Mouse (Mus musculus) layer of hippocampus, adult 11-12 months (tissue): ENCODE data around the gene Sorbs1.
A peak's percentile ranks its signal among the peaks of the same experiment; 100 is the strongest.

Experiments used
- DNase-seq: peaks from one replicate; pipeline ENCODE4 v3.0.0; 2022; ENCODE audit warnings: low spot score

Gene Sorbs1

DNA sequence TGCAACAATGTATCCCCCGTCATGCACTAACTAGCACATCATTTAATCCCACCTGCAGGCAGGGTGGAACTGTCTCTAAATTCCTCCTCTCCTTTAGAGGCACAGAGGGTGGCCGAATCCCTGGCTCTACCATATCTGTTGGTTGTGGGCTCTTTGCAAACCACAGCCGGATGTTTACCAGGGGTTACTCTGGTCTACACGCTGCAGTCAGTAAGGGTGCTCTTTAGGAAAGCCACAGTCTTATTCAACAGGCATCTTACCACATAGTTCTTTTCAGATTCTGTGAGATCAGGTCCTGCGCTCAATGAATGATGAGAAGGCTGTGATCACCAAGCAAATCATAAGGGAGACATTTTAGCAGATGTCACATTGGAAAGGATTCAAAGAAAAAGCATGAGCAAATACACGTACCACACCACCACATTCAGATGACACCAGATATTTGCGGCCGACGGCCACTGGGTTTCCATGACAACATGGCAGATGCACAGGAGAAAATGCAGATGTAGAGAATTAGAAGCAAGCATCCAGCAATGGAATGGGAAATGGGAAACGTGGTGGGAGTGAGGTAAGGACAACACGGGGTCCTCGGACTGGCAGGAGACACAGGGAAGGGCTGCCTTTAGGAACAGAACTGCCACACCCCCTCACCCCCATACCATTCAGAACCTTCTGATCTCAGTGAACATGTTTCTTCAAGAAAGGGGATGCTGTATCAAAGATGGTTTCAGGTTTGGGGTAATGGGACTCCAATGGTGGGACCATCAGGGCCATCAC lies 213.4 kb downstream of the Sorbs1 start:
- peak; percentile 60 for DNase-seq

DNA sequence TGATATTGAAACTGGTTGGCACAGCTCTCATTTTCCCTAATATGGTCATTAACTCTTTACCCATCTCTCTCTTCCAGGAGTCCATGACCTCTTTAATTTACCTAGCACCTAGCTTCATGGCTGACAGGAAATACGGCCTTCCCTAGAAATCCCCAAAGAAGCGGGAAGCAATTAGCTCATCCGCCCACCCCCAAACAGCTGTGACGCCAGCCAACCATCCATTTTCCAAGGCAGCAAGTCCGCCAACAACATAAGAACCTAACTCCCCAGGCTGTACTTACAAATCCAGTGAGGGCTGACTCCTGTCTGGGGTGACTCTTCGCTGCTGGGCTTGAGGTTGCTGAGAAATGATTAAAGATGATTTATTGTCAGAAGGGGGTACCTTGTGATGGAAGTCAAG lies 214.4 kb downstream of the Sorbs1 start:
- DNase-seq, result no peak

DNA sequence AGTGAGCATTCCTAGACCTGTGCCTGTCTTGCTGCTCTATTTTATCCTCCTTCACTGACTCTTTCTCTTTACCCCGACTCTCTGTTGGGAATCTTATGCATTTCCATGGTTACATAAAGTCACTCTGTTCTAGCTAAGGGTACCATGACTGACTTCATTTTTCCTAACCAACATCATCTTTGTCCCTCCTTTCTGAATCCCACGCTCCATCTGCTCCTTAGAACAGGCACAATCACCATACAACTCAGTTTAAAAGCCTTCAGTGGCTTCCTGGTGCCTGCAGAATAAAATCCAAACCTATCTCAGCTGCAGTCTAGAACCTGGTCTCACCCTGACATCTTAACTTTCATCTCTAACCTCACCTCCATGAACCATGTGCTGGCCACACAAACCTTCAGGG lies 215.0 kb downstream of the Sorbs1 start:
- peak; percentile 67 for DNase-seq

DNA sequence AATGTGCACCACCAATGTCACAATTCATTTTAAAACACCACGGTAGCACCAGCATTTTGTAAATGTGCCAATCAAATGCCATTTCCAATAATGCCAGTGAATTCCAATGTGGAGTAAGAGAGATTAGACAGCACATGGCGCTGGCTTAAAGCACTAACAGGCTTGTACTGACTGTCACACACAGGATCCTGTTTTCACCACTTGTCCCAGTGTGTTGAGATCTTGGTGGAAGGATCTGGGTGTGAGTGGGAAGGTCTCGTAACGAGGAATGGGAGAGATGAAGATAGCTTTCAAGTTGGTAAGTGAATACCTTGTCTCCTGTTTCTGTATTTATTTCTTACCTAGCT lies 215.8 kb downstream of the Sorbs1 start:
- DNase-seq, result no peak

DNA sequence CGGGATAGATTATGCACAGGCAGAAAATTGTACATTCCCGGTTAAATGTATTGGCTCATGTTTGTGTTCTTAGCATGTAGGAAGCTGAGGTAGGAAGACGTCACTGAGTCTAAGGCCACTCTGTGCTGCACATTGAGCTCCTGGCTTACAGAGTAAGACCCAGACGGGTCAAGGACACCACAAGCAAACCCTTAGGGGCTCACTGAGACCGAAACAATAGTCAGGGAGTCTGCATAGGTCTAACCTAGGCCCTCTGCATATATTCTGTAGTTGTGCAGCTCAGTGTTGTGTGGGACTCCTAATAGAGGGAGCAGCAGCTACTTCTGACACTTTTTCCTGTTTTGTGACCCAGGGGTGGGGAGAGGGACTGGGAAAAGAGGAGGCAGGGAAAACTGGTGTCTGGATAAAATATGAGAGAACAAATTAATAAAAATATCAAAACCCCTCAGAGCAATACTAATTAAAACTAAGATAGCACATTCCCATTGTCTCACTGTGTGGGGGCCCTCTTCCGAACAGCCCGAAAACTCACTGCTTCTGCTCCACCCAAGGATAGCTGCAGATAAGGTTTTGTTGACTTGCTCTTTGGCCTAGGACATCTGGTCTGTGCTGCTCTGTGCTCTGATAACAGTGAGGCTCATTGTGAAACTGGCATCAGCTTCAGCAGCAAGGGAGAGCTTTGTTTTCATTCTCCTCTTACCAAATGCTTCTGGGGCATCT lies 216.3 kb downstream of the Sorbs1 start:
- no peak for DNase-seq

DNA sequence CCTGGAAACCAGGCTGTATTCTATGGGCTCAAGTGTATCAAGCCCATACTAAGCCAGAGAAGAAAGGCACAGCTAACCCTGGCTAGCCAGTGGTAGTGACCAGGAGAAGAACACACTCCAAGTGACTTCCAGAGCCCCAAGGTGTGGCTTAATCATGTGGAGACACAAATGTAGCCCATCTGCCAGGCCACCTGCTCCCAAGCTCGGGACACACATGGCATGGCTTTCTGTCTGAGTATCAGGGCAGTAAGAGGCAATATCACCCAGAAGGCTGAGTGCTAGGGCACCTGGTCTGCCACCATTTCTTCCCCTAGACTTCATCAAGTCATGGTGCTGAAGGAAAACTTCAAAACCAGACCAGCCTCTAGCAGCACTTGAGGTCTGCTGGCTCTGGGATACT lies 219.3 kb downstream of the Sorbs1 start:
- no peak for DNase-seq

DNA sequence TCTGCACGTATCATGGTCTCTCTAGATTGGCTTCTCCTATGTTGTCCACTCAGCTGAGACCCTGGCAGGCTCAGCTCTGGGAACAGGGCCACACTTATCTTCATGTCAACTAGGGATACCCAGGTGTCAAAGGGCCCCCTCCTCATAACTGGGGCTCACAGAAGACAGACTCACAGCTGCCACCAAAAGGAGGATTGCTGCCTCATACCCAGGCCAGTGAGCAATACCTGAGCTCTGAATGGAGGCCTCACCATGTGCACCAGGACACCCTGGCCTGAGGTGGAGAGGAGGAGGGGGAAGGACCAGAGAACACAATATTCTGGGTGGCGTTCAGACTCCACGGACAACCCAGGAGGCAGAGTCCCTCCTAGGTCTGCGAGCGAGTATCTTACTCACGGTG lies 219.8 kb downstream of the Sorbs1 start:
- DNase-seq, result no peak

DNA sequence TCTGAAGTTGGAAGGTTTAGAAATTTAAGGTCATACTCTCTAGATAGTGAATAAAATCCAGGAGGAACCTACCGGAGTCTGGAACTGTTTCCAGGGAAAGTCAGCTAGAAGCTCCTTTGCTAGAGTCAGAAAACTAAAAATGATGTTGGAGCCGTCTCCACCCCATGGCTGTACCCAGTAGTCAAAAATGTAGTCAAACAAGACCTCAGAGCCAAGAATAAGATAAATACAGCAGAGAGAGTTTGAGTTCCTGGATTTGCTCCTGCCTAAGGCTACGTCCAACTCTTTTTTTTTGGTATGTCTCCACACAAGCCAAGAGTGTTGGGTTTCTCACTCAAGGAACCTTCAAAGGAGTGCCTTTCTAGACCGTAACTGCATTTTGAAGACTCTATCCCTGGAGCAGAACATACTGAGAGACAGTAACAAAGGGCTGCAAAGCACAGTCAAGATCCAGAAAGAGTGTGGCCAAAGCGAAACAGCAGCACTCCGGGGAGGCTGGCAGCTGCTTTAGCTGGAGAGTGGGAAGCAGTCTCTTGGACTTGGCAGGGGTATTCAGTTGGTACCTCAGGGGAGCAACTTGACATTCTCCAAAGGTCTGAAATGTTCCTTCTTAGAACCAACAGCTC lies 223.4 kb downstream of the Sorbs1 start:
- DNase-seq, result no peak

DNA sequence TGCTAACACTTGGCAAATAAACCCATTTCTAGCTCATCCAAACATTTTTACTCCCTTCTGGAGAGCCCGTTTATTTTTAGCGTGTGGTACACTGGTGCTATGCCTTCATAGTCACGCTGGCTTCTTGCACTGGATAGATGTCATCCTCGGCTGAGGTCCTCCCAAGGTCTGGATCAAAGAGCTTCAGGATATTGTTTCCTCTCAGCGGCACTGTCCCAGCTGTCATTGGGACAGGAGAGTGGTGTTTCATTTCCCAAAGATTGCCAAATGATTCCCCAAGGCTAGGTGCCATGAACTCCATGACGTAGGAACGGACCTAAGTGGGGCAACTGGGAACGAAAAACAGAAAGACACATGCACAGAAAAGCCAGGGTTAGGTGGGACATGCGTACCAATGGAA lies 225.2 kb downstream of the Sorbs1 start:
- DNase-seq, result no peak

DNA sequence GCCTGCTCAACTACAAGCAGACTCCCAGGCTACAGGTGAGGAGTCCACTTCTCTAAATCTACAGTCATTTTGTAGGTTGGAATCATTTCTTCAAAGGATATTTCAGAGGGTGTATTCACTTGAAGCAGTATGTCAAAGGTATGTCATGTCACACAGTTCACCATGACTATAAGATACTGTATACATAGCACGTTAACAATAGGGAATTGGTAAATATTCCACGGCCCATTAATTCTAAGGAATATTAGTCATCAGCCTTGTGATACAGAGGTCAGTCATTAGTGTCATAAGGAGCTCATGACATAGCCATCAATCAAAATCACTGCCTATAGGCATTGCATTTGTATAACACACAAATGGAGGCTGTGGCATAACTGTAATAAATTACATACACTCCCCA lies 228.9 kb downstream of the Sorbs1 start:
- DNase-seq, result no peak

DNA sequence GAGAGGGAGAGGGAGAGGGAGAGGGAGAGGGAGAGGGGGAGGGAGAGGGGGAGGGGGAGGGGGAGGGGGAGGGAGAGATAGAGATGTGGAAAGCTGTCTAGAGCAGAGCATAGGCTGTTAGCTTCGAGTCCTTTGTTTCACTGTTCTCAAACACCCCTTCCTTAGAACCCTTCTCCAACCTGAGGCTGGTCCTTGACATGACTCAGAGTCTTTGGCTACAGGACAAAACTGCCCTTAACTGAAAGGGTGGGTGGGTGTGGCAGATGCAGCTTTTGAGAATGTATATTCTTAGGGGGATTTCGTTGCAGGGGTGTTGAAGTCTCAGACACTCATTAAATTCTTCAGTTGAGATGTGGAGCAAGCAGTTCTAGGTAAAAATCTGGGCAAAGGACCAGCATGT lies 230.2 kb downstream of the Sorbs1 start:
- no peak for DNase-seq

DNA sequence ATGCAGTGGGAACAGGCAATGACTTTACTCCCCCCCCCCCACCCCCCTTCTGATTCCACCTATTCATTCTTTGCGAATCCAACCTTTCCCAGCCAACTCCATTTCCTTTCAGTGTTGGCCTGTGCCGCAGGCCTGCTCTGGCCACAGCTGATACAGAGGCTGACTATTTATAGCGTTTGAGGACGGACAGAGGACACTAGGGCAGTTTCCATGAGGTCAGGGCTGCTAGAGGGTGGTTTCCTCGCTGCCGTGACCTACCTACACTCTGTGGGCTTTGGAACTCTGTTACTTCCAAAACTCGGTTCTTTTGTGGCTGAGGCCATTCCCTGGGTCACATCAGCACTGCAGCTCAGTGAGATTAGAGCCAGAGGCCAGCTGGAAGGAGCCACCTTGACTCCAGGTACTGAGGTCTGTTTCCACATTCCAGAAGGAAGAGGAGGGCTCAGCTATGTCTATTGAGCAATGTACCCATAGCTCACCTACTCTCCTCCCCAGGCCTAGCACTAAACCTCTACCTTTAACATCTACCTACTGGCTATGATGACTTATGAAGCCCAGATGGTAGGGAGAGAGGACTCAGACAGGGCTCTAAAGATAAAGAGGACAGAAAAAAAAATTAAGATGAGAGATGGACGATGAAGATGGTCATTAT lies 235.1 kb downstream of the Sorbs1 start:
- DNase-seq, result no peak

DNA sequence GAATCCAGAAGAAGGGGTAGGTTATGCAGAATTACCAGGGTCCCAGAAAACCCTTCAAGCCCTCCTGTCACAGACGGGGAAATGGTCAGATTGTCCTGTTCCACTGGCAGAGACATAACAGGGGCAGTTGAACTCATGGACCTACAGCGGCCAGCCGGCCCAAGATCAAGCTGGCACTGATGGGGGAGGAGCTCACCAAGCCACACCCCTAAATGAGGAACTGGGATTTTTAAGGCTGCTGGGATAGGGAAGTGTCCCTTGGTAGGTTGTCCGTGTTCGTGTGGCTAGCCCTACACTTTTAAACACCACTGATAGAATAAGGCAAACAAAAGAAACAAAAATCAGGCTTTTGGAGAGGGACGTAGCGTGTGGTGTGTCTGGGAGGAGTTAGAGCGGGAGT lies 236.1 kb downstream of the Sorbs1 start:
- no peak for DNase-seq

DNA sequence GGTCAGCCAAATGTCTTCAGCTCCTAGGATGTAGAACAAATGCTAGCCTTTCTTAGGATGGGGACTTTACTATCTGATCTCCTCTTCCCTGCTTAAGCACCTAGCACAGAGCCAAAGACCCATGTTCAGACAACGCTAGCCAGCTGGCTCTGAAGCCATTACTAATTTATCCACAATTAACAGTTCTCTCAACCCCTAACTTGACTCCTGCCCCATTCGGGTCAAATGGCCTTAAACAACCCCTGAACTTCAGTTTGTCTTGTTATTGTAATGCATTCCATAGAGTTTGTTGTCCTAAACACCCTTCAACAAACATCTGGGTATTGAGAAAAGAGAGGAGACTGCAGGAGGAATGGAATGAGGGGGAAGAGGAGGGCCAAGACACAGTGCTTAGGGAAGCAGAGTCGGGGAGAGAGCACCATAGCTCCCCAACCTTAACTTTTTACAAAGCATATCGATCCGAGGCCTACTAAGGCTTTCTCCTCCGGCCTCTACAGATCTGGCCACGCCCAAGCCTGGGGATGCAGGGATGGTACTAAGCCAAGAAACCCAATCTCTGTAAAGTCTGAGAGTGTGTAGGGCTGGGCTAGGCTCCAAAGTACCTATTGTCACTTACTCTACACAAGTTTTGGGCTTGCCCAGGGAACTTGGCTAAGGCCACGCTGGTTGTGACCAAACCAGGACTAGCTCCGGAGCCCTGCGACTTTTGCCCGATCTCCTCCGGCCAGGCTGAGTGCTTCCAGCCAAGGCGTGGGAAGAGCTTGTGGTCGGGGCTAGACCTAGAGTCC lies 238.0 kb downstream of the Sorbs1 start:
- no peak for DNase-seq

DNA sequence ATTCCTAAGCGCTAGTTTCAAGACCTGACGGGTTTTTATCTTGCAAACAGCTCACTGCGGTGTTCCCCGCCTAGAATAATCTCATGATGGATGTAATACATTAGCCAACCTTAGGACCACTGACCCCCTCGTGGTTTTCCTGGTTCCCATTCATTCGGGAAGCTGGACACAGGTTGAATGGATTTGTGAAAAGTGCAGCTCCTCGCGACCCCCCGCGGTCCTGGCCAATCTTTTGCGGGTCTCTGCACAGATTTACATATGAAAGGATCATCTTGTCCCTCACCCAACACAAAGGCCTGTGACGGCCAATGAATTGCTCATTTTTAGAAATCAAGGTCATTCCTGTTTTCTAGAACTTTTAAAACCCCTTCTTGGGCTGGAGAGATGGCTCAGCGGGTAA lies 240.9 kb downstream of the Sorbs1 start:
- DNase-seq, result no peak

DNA sequence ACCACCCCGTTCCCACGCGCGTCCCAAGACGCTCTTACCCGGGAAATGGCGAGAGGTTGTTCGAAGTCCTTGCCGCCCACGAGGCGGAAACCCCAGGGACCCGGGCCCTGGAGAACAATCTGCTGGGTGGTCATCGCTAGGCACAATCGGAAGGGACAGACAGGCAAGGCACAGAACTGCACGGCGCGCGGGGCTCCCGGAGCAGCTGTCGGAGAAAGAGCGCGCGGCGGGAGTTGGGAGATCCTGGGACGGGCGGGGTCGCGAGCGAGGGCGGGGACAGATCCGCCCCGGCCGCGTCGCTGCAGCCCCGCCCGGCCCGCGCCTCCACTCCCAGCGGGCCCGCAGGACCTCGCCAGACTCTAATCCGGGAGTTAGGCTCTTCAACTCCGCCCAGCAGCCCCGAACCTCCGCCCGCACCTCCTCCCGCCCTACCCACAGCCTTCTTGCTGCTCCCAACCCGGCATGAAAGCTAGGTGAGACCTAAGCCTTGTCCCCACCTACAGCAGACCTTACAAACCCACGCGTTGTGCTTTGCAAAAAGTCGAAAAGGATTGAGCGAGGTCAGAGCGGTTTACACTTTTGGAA lies 242.2 kb downstream of the Sorbs1 start, which contains the start of gene Pdlim1:
Gene Pdlim1 (minus strand): TSS at position 535 of the 585 bp plus-strand sequence.
- peak; percentile 27 for DNase-seq

DNA sequence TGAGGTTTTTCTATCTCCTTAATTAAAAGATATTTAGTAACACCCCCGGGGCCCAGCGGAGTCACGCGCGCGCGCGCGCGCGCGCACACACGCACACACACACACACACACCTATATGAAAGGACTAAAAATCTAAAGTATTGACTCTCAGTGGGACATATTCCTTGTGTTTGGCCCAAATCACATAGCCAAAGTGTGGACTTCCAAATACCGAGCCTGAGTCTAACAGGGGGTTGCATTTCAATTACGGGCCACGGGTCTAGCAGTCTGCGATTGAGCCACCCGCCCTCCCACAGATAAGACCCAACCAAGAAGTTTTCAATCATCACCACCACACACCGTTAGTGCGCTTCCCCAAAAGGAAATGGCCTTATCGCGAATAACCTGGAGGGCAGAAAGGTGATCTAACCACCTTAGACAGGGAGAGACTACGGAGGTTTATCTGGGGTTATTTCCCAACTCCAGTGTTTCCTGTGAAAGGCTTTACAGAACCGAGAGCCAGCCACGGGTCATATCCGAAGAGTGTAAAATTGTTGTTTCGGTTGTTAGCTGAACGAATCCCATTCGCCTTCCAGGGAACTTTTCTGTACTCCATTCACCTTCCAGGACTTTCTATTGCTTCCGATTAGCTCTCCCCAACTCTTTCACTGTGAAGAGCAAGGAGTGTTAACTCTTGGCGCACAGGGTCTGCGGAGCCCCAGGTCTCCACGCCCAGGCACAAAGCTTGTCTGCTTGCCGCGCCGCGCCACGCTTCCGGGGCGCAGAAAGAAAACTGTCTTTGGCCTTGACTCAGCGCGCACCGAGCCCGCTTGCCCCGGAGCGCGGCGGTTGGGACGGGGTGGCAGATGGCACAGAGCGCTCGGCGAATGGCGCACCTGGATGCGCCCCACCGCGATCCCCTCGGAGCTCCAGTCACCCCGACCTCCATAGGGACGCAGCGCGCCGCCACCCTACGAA lies 242.9 kb downstream of the Sorbs1 start:
- DNase-seq, result no peak

DNA sequence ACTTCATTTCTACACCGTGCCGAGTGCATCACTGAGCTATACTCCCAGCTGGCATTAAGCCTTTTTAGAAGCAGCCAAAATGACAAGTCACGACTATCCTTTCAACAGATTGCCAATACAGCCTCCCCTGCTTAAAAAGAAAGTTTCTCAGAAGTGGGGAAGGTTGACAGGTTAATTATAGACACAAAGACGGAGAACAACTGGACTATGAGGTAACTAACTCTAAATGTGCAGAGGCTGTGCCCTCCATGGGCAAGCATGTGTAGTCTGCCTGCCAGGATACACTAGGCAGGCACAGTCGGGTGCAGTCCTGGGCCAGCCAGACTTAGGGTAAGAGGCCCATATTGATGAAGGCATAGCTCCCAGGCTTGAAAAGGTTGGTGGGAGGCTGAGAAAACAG lies 244.1 kb downstream of the Sorbs1 start:
- DNase-seq, result no peak

DNA sequence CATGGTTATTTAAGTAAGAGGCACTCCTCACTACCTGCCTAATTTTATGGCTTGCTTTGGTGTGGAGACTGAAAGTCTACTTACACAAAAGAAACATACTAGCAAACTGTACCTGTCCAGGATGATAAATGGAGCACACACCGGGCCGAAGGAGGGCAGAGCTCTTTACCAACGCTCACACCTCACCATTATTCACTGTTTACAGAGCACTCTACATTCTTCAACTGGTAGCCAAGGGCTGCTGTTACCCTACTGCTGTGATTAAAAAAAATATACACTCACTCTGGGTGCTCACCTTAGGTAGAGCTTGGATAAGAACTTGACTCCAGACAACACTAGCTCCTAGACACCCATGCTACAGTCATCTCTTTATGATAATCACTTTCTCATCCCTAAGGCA lies 245.1 kb downstream of the Sorbs1 start:
- DNase-seq, result no peak

DNA sequence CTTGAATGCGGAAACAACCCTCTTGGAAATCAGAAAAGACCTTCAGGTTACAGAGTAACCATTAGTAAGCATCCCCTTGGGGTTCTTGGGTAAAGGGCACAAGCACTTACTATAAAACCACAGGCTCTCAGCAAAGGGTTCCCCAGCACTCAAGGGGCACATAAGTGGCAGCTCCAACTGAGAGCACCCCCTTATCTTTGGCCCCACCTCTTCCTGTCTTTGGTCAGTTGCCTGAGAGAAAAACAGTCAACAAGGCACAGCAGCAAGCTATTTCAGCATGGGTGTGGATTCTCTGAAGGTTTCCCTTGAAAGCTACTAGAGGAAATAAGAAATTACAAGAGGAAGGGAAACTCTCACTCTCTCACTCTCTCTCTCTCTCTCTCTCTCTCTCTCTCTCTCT lies 246.2 kb downstream of the Sorbs1 start:
- no peak for DNase-seq
